Comparison of ENCODE assay signal across 8 mouse cellular contexts in the genomic region with DNA sequence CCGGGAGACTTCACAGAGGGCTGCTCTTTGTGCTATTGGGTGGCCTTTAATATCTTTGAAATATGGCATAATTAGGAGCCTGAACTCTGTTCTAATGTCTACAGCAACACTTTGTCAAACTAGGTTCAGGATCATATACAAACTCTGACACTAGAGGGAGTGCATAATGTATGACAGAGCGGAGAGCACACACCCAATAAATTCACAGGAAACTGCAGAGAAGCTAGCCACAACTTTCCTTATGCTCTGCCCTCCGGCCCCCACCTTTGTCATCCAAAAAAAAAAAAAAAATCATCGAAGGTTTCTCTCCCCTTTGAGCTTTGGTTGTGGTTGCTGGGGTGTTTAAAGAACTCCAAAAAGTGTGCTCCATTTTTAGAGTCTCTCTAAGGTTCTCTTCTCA.
DNase-seq lines count a peak whose midpoint lies in the region; ATAC-seq and TF ChIP-seq lines count a peak whose summit lies in the region.

No protein-coding gene starts in this region.

- DNase-seq in heart, adult 9 months (ENCODE audit: low spot score in 2 of 2), result no peak
- DNase-seq in midbrain, postnatal 0 days (ENCODE audit: low spot score), result peak; percentile 65
- DNase-seq in midbrain, embryonic 10.5 days (ENCODE audit: low spot score), result no peak
- DNase-seq in ovary, postnatal 14 days (ENCODE audit: low spot score), result no peak
- DNase-seq in right cerebral cortex, postnatal 4 days, result no peak

- WGBS in heart, embryonic 15.5 days, result 34% methylated on average over 4 of the region's 4 CpGs
- 45% methylated on average over 4 of the region's 4 CpGs for WGBS in midbrain, postnatal 0 days
- WGBS in midbrain, embryonic 10.5 days, result 70% methylated on average over 4 of the region's 4 CpGs
- 21% methylated on average over 4 of the region's 4 CpGs for WGBS in limb, embryonic 13.5 days

- no peaks in the 10 kb centered on the region for H3K9me3 ChIP-seq in heart, embryonic 15.5 days (replicated peaks)
- H3K9me3 ChIP-seq in midbrain, postnatal 0 days (ENCODE audit: low read length), result no peaks in the 10 kb centered on the region
- no peaks in the 10 kb centered on the region for H3K9me3 ChIP-seq in midbrain, embryonic 10.5 days (replicated peaks)
- peaks cover 5% of the 10 kb centered on the region; the same call in 1 of the 2 replicates for H3K9me3 ChIP-seq in limb, embryonic 13.5 days

- H3K27ac ChIP-seq in heart, embryonic 15.5 days, result no peak overlapping the region
- no peak overlapping the region for H3K27ac ChIP-seq in midbrain, postnatal 0 days (ENCODE audit: low read depth, low read length)
- no peak overlapping the region for H3K27ac ChIP-seq in midbrain, embryonic 10.5 days (replicated peaks)
- no peak overlapping the region for H3K27ac ChIP-seq in limb, embryonic 13.5 days

- H3K4me3 ChIP-seq in heart, embryonic 15.5 days, result no peak overlapping the region
- H3K4me3 ChIP-seq in midbrain, postnatal 0 days (ENCODE audit: low read depth, low read length), result no peak overlapping the region
- H3K4me3 ChIP-seq in midbrain, embryonic 10.5 days, result no peak overlapping the region
- H3K4me3 ChIP-seq in limb, embryonic 13.5 days, result no peak overlapping the region

- H3K4me1 ChIP-seq in heart, embryonic 15.5 days (replicated peaks), result no peaks in the 10 kb centered on the region
- H3K4me1 ChIP-seq in midbrain, postnatal 0 days (ENCODE audit: insufficient read depth, low read length), result no peaks in the 10 kb centered on the region
- no peaks in the 10 kb centered on the region for H3K4me1 ChIP-seq in midbrain, embryonic 10.5 days
- H3K4me1 ChIP-seq in limb, embryonic 13.5 days, result peaks cover 12% of the 10 kb centered on the region

- no peaks in the 10 kb centered on the region for H3K27me3 ChIP-seq in heart, embryonic 15.5 days
- H3K27me3 ChIP-seq in midbrain, postnatal 0 days (ENCODE audit: insufficient read depth, low read length), result no peaks in the 10 kb centered on the region
- H3K27me3 ChIP-seq in midbrain, embryonic 10.5 days (ENCODE audit: low read depth, poor library complexity, severe bottlenecking), result no peaks in the 10 kb centered on the region
- no peaks in the 10 kb centered on the region for H3K27me3 ChIP-seq in limb, embryonic 13.5 days

- TF ChIP-seq CTCF in midbrain, postnatal 0 days (IDR thresholded peaks at IDR 0.05), result peak; percentile 74

- no peak overlapping the region for H3K9ac ChIP-seq in heart, embryonic 15.5 days
- H3K9ac ChIP-seq in midbrain, postnatal 0 days (replicated peaks; ENCODE audit: low read length, poor library complexity, severe bottlenecking), result no peak overlapping the region
- no peak overlapping the region for H3K9ac ChIP-seq in limb, embryonic 13.5 days

- no peaks in the 10 kb centered on the region for H3K36me3 ChIP-seq in heart, embryonic 15.5 days
- H3K36me3 ChIP-seq in midbrain, postnatal 0 days (ENCODE audit: insufficient read depth, low read length), result no peaks in the 10 kb centered on the region
- no peaks in the 10 kb centered on the region for H3K36me3 ChIP-seq in midbrain, embryonic 10.5 days
- no peaks in the 10 kb centered on the region for H3K36me3 ChIP-seq in limb, embryonic 13.5 days

- H3K4me2 ChIP-seq in heart, embryonic 15.5 days, result no peak overlapping the region
- no peak overlapping the region for H3K4me2 ChIP-seq in midbrain, postnatal 0 days (ENCODE audit: low read depth, low read length, poor library complexity, severe bottlenecking)
- no peak overlapping the region for H3K4me2 ChIP-seq in limb, embryonic 13.5 days (replicated peaks)

- 0 out of 2 replicates have a peak, but pooled peaks have one; percentile 43 for ATAC-seq in heart, embryonic 15.5 days (replicated peaks; ENCODE audit: insufficient number of reproducible peaks, insufficient read depth, low FRiP score, low read depth)
- peak; percentile 44; the same call in 1 of the 2 replicates for ATAC-seq in midbrain, postnatal 0 days (ENCODE audit: low FRiP score)
- peak; percentile 51; the same call in 1 of the 2 replicates for ATAC-seq in limb, embryonic 13.5 days (ENCODE audit: low FRiP score, low read depth)
- no peak for ATAC-seq in monocyte, adult 5-6 weeks (replicated peaks; ENCODE audit: insufficient number of reproducible peaks, low FRiP score, low TSS enrichment, poor library complexity, severe bottlenecking)
